Mouse (Mus musculus) kidney, postnatal 0 days (tissue): ENCODE results near the gene Chst5. TPM values are rescaled to one million over a fixed set of nuclear protein-coding genes. Genes with fewer than 3 reads are reported as not detected.

Experiments used
- ATAC-seq: fragments of 200-750 bp; cut with Nextera tagmentation; replicated peaks from 2 replicates; pipeline ENCODE4 v1.8.0; 2017; ENCODE audit warnings: low read depth, moderate number of reproducible peaks, moderate TSS enrichment, moderate library complexity; ENCODE audit not compliant: low FRiP score
- DNase-seq: peaks from one replicate; pipeline ENCODE4 v3.0.0-alpha.2; 2016; ENCODE audit warnings: low spot score
- H3K27ac ChIP-seq: fragments of 300-500 bp; sonication (generic); 2 replicates; pipeline ENCODE4 v1.5.1; 2014; ENCODE audit warnings: mild to moderate bottlenecking
- H3K27me3 ChIP-seq: fragments of 300-500 bp; sonication (generic); 2 replicates; pipeline ENCODE4 v1.6.1; 2014; ENCODE audit warnings: low read length, mixed read lengths; ENCODE audit not compliant: insufficient read depth
- H3K36me3 ChIP-seq: fragments of 300-500 bp; sonication (generic); 2 replicates; pipeline ENCODE4 v1.6.1; 2014; ENCODE audit warnings: low read length, mixed read lengths; ENCODE audit not compliant: insufficient read depth
- H3K4me1 ChIP-seq: fragments of 300-500 bp; sonication (generic); replicated peaks from 2 replicates; pipeline ENCODE4 v1.6.1; 2014; ENCODE audit warnings: antibody characterized with exemption, low read length, mixed read lengths; ENCODE audit not compliant: insufficient read depth
- H3K4me2 ChIP-seq: fragments of 300-500 bp; sonication (generic); 2 replicates; pipeline ENCODE4 v1.6.1; 2014; ENCODE audit warnings: mild to moderate bottlenecking, low read length, moderate library complexity, mixed read lengths
- H3K4me3 ChIP-seq: fragments of 300-500 bp; sonication (generic); replicated peaks from 2 replicates; pipeline ENCODE4 v1.5.1; 2014; ENCODE audit warnings: low read depth, low read length
- H3K9ac ChIP-seq: fragments of 300-500 bp; sonication (generic); 2 replicates; pipeline ENCODE4 v1.6.1; 2014; ENCODE audit warnings: low read depth, low read length
- H3K9me3 ChIP-seq: fragments of 300-500 bp; sonication (generic); replicated peaks from 2 replicates; pipeline ENCODE4 v1.6.1; 2016; ENCODE audit warnings: low read length, inconsistent platforms, mixed read lengths
- CTCF ChIP-seq: IDR thresholded peaks from 2 replicates; pipeline ENCODE4 v1.5.1; 2016; ENCODE audit warnings: antibody characterized with exemption, low read depth, mild to moderate bottlenecking, moderate library complexity
- WGBS: fragments of 180-500 bp; shearing (Covaris S2); extraction: QIAGEN DNeasy Blood & Tissue Kit; methylation state at CpG from one replicate; pipeline ENCODE4 v1.1.7; 2014; 5-methylcytosine and 5-hydroxymethylcytosine counted together
- polyA plus RNA-seq: library from polyadenylated mRNA; unstranded; fragments of >200 nt; fragmentation: Nextera tagmentation; extraction: Ambion mirVana; gene quantifications from 2 replicates; pipeline ENCODE4 v1.2.1, GENCODE M21; 2015

Chst5 gene
- polyA plus RNA-seq, 1 experiment from 2014 or later, result 0.58 TPM

GRCm38 (mm10) chr8:111932580-111933336, 22.5 kb upstream of the Chst5 start:
- WGBS, result 29% methylated on average over 19 of the region's 19 CpGs

GRCm38 (mm10) chr8:111931721-111932120, 21.5 kb upstream of the Chst5 start:
- Histone ChIP-seq H3K9me3 (no peaks in the 10 kb centered on the region), H3K36me3 (no peaks in the 10 kb centered on the region), H3K27me3 (no peaks in the 10 kb centered on the region), H3K4me2 (no peak overlapping the region), H3K27ac (no peak overlapping the region), H3K9ac (no peak overlapping the region), H3K4me1 (peaks cover 7% of the 10 kb centered on the region; the same call in 1 of the 2 replicates), H3K4me3 (no peak overlapping the region)
- TF ChIP-seq CTCF, result no peak
- DNase-seq (no peak), ATAC-seq (no peak)
- 73% methylated on average over 16 of the region's 16 CpGs for whole genome bisulfite sequencing

More at GRCm38 (mm10) chr8:111932580-111933336, 22.5 kb upstream of the Chst5 start:
- Histone ChIP-seq H3K9ac (peak overlapping the region; percentile 59), H3K4me3 (peak overlapping the region; percentile 58), H3K36me3 (no peaks in the 10 kb centered on the region), H3K27me3 (no peaks in the 10 kb centered on the region), H3K4me1 (peaks cover 7% of the 10 kb centered on the region; the same call in 1 of the 2 replicates), H3K4me2 (peak overlapping the region; percentile 98), H3K27ac (peak overlapping the region; percentile 47; the same call in 1 of the 2 replicates), H3K9me3 (no peaks in the 10 kb centered on the region)
- DNase-seq (peak; percentile 92), ATAC-seq (peak; percentile 70)
- TF ChIP-seq CTCF, result no peak

- Histone ChIP-seq H3K4me3 (no peak overlapping the region), H3K4me2 (no peak overlapping the region), H3K9me3 (no peaks in the 10 kb centered on the region), H3K27ac (no peak overlapping the region), H3K27me3 (no peaks in the 10 kb centered on the region), H3K36me3 (no peaks in the 10 kb centered on the region), H3K4me1 (peaks cover 7% of the 10 kb centered on the region; the same call in 1 of the 2 replicates), H3K9ac (no peak overlapping the region)
- WGBS, result 75% methylated on average over 8 of the region's 8 CpGs
- no peak for TF ChIP-seq CTCF
- no peak for ATAC-seq
- DNase-seq, result no peak
Measured at GRCm38 (mm10) chr8:111929648-111930344, 19.5 kb upstream of the Chst5 start.

- Histone ChIP-seq H3K4me1 (no peaks in the 10 kb centered on the region), H3K9ac (no peak overlapping the region), H3K27me3 (no peaks in the 10 kb centered on the region), H3K4me3 (no peak overlapping the region), H3K27ac (no peak overlapping the region), H3K4me2 (no peak overlapping the region), H3K9me3 (no peaks in the 10 kb centered on the region), H3K36me3 (no peaks in the 10 kb centered on the region)
- ATAC-seq (no peak), DNase-seq (no peak)
- 71% methylated on average over 7 of the region's 7 CpGs for WGBS
- no peak for TF ChIP-seq CTCF
Measured at GRCm38 (mm10) chr8:111924976-111925375, 14.7 kb upstream of the Chst5 start.

GRCm38 (mm10) chr8:111923383-111923804, 13.1 kb upstream of the Chst5 start:
- TF ChIP-seq CTCF, result peak; percentile 72
- H3K36me3 ChIP-seq, result no peaks in the 10 kb centered on the region
- 23% methylated on average over 10 of the region's 10 CpGs for WGBS
- H3K27me3 ChIP-seq, result no peaks in the 10 kb centered on the region
- no peaks in the 10 kb centered on the region for H3K9me3 ChIP-seq
- no peaks in the 10 kb centered on the region for H3K4me1 ChIP-seq
- DNase-seq (peak; percentile 78), ATAC-seq (0 out of 2 replicates have a peak, but pooled peaks have one; percentile 43)
- no peak overlapping the region for H3K4me2 ChIP-seq
- no peak overlapping the region for H3K27ac ChIP-seq
- H3K4me3 ChIP-seq, result no peak overlapping the region
- H3K9ac ChIP-seq, result no peak overlapping the region

GRCm38 (mm10) chr8:111920971-111921370, 10.7 kb upstream of the Chst5 start:
- Histone ChIP-seq H3K9ac (no peak overlapping the region), H3K9me3 (no peaks in the 10 kb centered on the region), H3K4me3 (no peak overlapping the region), H3K4me2 (no peak overlapping the region), H3K36me3 (0 out of 2 replicates have a peak, but pooled peaks cover 3% of the 10 kb centered on the region), H3K27me3 (no peaks in the 10 kb centered on the region), H3K27ac (no peak overlapping the region), H3K4me1 (no peaks in the 10 kb centered on the region)
- DNase-seq (no peak), ATAC-seq (no peak)
- 76% methylated on average over 4 of the region's 4 CpGs for WGBS
- no peak for TF ChIP-seq CTCF
